Mouse (Mus musculus) cerebellum, postnatal 25 days (tissue): ENCODE results near the gene Samhd1.
"Not testable (repeated sequence)": the region's sequence is repeated elsewhere in the genome, so short reads cannot be mapped to it uniquely, and the experiment has no call there.

ENCODE experiments used
- DNase-seq, 2 experiments: peaks; one replicate each; pipeline ENCODE4 v3.0.0; 2021; ENCODE audit warnings: mixed read lengths in 2 of 2

Gene Samhd1

GRCm38 (mm10) chr2:157135014-157135413, at the start of gene Samhd1:
Gene Samhd1 (minus strand): TSS chr2:157135265.
- peak; percentile 94 to 95 for DNase-seq

GRCm38 (mm10) chr2:157178167-157178566, 43.1 kb upstream of the Samhd1 start:
- no peak for DNase-seq

- no peak for DNase-seq
Observed at GRCm38 (mm10) chr2:157176248-157176647, 41.2 kb upstream of the Samhd1 start.

GRCm38 (mm10) chr2:157174416-157174815, 39.4 kb upstream of the Samhd1 start:
- no peak for DNase-seq

GRCm38 (mm10) chr2:157173555-157173954, 38.5 kb upstream of the Samhd1 start:
- no peak for DNase-seq

GRCm38 (mm10) chr2:157172984-157173383, 37.9 kb upstream of the Samhd1 start:
- no peak for DNase-seq

- DNase-seq, result no peak
Observed at GRCm38 (mm10) chr2:157170626-157171025, 35.6 kb upstream of the Samhd1 start.

- no peak for DNase-seq
Observed at GRCm38 (mm10) chr2:157170166-157170565, 35.1 kb upstream of the Samhd1 start.

- no peak for DNase-seq
Observed at GRCm38 (mm10) chr2:157166371-157167080, 31.5 kb upstream of the Samhd1 start.

GRCm38 (mm10) chr2:157165312-157166224, 30.5 kb upstream of the Samhd1 start:
- DNase-seq, result not testable (repeated sequence)

GRCm38 (mm10) chr2:157164101-157164500, 29.0 kb upstream of the Samhd1 start:
- DNase-seq, result no peak

- no peak for DNase-seq
Observed at GRCm38 (mm10) chr2:157156079-157156478, 21.0 kb upstream of the Samhd1 start.

- no peak for DNase-seq
Observed at GRCm38 (mm10) chr2:157153235-157153634, 18.2 kb upstream of the Samhd1 start.

GRCm38 (mm10) chr2:157148417-157148816, 13.4 kb upstream of the Samhd1 start:
- DNase-seq, result no peak

GRCm38 (mm10) chr2:157147397-157148020, 12.4 kb upstream of the Samhd1 start:
- no peak for DNase-seq

GRCm38 (mm10) chr2:157145173-157145572, 10.1 kb upstream of the Samhd1 start:
- no peak for DNase-seq

GRCm38 (mm10) chr2:157144132-157144531, 9.1 kb upstream of the Samhd1 start:
- DNase-seq, result no peak

- no peak for DNase-seq
Observed at GRCm38 (mm10) chr2:157141962-157142361, 6.9 kb upstream of the Samhd1 start.

- no peak for DNase-seq
Observed at GRCm38 (mm10) chr2:157139251-157139802, 4.3 kb upstream of the Samhd1 start.

GRCm38 (mm10) chr2:157138808-157139207, 3.7 kb upstream of the Samhd1 start:
- no peak for DNase-seq

- no peak for DNase-seq
Observed at GRCm38 (mm10) chr2:157137959-157138731, 3.1 kb upstream of the Samhd1 start.

GRCm38 (mm10) chr2:157136646-157137045, 1.6 kb upstream of the Samhd1 start:
- DNase-seq, result no peak
